ENCODE assay signal across 13 mouse cellular contexts in the genomic region with DNA sequence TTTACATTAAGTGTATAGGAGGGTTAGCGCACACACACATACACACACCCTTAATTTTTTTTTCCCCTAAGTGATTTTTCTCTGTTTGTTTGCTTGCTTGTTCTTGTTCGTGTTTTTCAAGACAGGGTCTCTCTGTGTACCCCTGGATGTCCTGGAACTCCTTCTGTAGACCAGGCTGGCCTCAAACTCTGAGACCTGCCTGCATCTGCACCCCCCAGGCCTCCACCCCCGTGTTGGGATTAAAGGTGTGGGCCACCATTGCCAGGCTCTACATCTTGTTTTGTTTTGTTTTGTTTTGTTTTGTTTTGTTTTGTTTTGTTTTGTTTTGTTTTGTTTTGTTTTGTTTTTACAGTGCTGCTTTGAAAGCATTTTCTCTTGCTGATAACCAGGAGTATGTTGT. TPM values are rescaled to one million over a fixed set of nuclear protein-coding genes. Genes with fewer than 3 reads are reported as not detected.
DNase-seq lines count a peak whose midpoint lies in the region; ATAC-seq and TF ChIP-seq lines count a peak whose summit lies in the region.
"Had no signal": no experiment of that assay in that cellular context is flagged by ENCODE, and none has a peak within 500 bp of the region (broad histone marks: within the 10 kb centered on the region; RNA-seq: fewer than 3 reads in every experiment).

No protein-coding gene starts in this region.

- WGBS in forebrain, embryonic 12.5 days = 80% methylated on average over 3 of the region's 3 CpGs
- 79% methylated on average over 3 of the region's 3 CpGs for WGBS in hindbrain, embryonic 15.5 days
- 74% methylated on average over 3 of the region's 3 CpGs for WGBS in neural tube, embryonic 13.5 days

- peak overlapping the region; percentile 95 for H3K27ac ChIP-seq in layer of hippocampus, adult 2 months
- peak overlapping the region; percentile 99 for H3K27ac ChIP-seq in forebrain, embryonic 12.5 days
- peak overlapping the region; percentile 99 for H3K27ac ChIP-seq in hindbrain, embryonic 15.5 days (replicated peaks)
- H3K27ac ChIP-seq in neural tube, embryonic 13.5 days (replicated peaks) = peak overlapping the region; percentile 100
- H3K27ac ChIP-seq: macrophage; stomach, postnatal 0 days had no signal

- peaks cover 25% of the 10 kb centered on the region for H3K4me1 ChIP-seq in forebrain, embryonic 12.5 days
- peaks cover 24% of the 10 kb centered on the region for H3K4me1 ChIP-seq in hindbrain, embryonic 15.5 days (replicated peaks)
- H3K4me1 ChIP-seq in neural tube, embryonic 13.5 days (replicated peaks) = peaks cover 52% of the 10 kb centered on the region

- H3K36me3 ChIP-seq in forebrain, embryonic 12.5 days (replicated peaks) = no peaks in the 10 kb centered on the region
- H3K36me3 ChIP-seq in hindbrain, embryonic 15.5 days = no peaks in the 10 kb centered on the region
- H3K36me3 ChIP-seq in neural tube, embryonic 13.5 days = no peaks in the 10 kb centered on the region

- peak overlapping the region; percentile 71 for H3K4me2 ChIP-seq in forebrain, embryonic 12.5 days
- peak overlapping the region; percentile 72 for H3K4me2 ChIP-seq in hindbrain, embryonic 15.5 days
- peak overlapping the region; percentile 58 for H3K4me2 ChIP-seq in neural tube, embryonic 13.5 days

- H3K4me3 ChIP-seq in layer of hippocampus, adult 2 months = peak overlapping the region; percentile 77; the same call in 1 of the 2 replicates
- H3K4me3 ChIP-seq in forebrain, embryonic 12.5 days (replicated peaks) = no peak overlapping the region
- H3K4me3 ChIP-seq in hindbrain, embryonic 15.5 days = peak overlapping the region; percentile 51
- peak overlapping the region; percentile 64 for H3K4me3 ChIP-seq in neural tube, embryonic 13.5 days

- peaks cover 7% of the 10 kb centered on the region; the same call in 1 of the 2 replicates for H3K27me3 ChIP-seq in forebrain, embryonic 12.5 days
- H3K27me3 ChIP-seq in hindbrain, embryonic 15.5 days = no peaks in the 10 kb centered on the region
- no peaks in the 10 kb centered on the region for H3K27me3 ChIP-seq in neural tube, embryonic 13.5 days

- H3K9me3 ChIP-seq in forebrain, embryonic 12.5 days = no peaks in the 10 kb centered on the region
- H3K9me3 ChIP-seq in hindbrain, embryonic 15.5 days = no peaks in the 10 kb centered on the region
- no peaks in the 10 kb centered on the region for H3K9me3 ChIP-seq in neural tube, embryonic 13.5 days

- no peak for TF ChIP-seq CTCF in layer of hippocampus, adult 2 months (conservative IDR thresholded peaks at IDR 0.05)

- no peak for DNase-seq in layer of hippocampus, adult 2 months (ENCODE audit: low spot score in 2 of 2)
- no peak for DNase-seq in layer of hippocampus, postnatal 14 days (ENCODE audit: low spot score in 2 of 2)
- DNase-seq in adrenal gland, postnatal 4 days (ENCODE audit: low spot score in 2 of 2) = no peak
- no peak for DNase-seq in kidney, adult 11 months
- DNase-seq in layer of hippocampus, postnatal 10 days (ENCODE audit: low spot score in 2 of 2) = no peak
- DNase-seq: heart, postnatal 10 days had no signal

- no peak for ATAC-seq in forebrain, embryonic 12.5 days (ENCODE audit: low FRiP score)
- no peak for ATAC-seq in hindbrain, embryonic 15.5 days (ENCODE audit: low FRiP score, low read depth)
- ATAC-seq in neural tube, embryonic 13.5 days (ENCODE audit: low read depth) = no peak

- H3K9ac ChIP-seq in forebrain, embryonic 12.5 days = peak overlapping the region; percentile 68; the same call in 1 of the 2 replicates
- H3K9ac ChIP-seq in hindbrain, embryonic 15.5 days = peak overlapping the region; percentile 72; the same call in 1 of the 2 replicates
- H3K9ac ChIP-seq in neural tube, embryonic 13.5 days = peak overlapping the region; percentile 78

RNA-seq across cellular contexts. Expression of a gene that starts 1.4 kb away (rescaled TPM):
- 100 to 1,000 TPM in 1 of 2 experiments, 10 to 100 TPM in 1; 91.3 to 103 TPM for total RNA-seq in layer of hippocampus, adult 2 months (2021)
- total RNA-seq in layer of hippocampus, postnatal 14 days (2021) = 100 to 1,000 TPM; 117 to 123 TPM
- 185 and 187 TPM in 2 replicates for polyA plus RNA-seq in forebrain, embryonic 12.5 days (2016; fragmentation: Nextera tagmentation; extraction: Ambion mirVana)
- polyA plus RNA-seq in hindbrain, embryonic 15.5 days (2015; fragmentation: Nextera tagmentation; extraction: Ambion mirVana) = 230 and 238 TPM in 2 replicates
- 278 and 296 TPM in 2 replicates for polyA plus RNA-seq in neural tube, embryonic 13.5 days (2015; fragmentation: Nextera tagmentation; extraction: Ambion mirVana)
- 10 to 100 TPM; 58.4 to 77.5 TPM for total RNA-seq in adrenal gland, postnatal 4 days (2021)
- 100 to 1,000 TPM; 146 to 155 TPM for total RNA-seq in layer of hippocampus, postnatal 10 days (2021)
- polyA plus RNA-seq: macrophage had no signal

RNA-seq across cellular contexts. Expression of a gene that starts 7.2 kb away (rescaled TPM):
- total RNA-seq in layer of hippocampus, adult 2 months (2021) = 10 to 100 TPM; 66.0 to 69.3 TPM
- total RNA-seq in layer of hippocampus, postnatal 14 days (2021) = 10 to 100 TPM; 59.7 to 62.5 TPM
- 91.9 and 92.9 TPM in 2 replicates for polyA plus RNA-seq in forebrain, embryonic 12.5 days (2016; fragmentation: Nextera tagmentation; extraction: Ambion mirVana)
- 96.0 and 96.7 TPM in 2 replicates for polyA plus RNA-seq in hindbrain, embryonic 15.5 days (2015; fragmentation: Nextera tagmentation; extraction: Ambion mirVana)
- 124 and 126 TPM in 2 replicates for polyA plus RNA-seq in neural tube, embryonic 13.5 days (2015; fragmentation: Nextera tagmentation; extraction: Ambion mirVana)
- total RNA-seq in adrenal gland, postnatal 4 days (2021) = 10 to 100 TPM; 47.6 to 64.4 TPM
- total RNA-seq in layer of hippocampus, postnatal 10 days (2021) = 10 to 100 TPM; 59.3 to 61.6 TPM

RNA-seq across cellular contexts. Expression of a gene that starts 7.2 kb away (rescaled TPM):
- 1 to 10 TPM; 5.3 to 6.5 TPM for total RNA-seq in layer of hippocampus, adult 2 months (2021)
- total RNA-seq in layer of hippocampus, postnatal 14 days (2021) = 1 to 10 TPM; 3.8 to 4.0 TPM
- 0.89 and 1.0 TPM in 2 replicates for polyA plus RNA-seq in forebrain, embryonic 12.5 days (2016; fragmentation: Nextera tagmentation; extraction: Ambion mirVana)
- polyA plus RNA-seq in hindbrain, embryonic 15.5 days (2015; fragmentation: Nextera tagmentation; extraction: Ambion mirVana) = 1.4 TPM in 2 replicates
- polyA plus RNA-seq in neural tube, embryonic 13.5 days (2015; fragmentation: Nextera tagmentation; extraction: Ambion mirVana) = 0.90 and 1.3 TPM in 2 replicates
- total RNA-seq in adrenal gland, postnatal 4 days (2021) = under 1 TPM; 0.08 to 0.36 TPM
- total RNA-seq in layer of hippocampus, postnatal 10 days (2021) = 1 to 10 TPM; 2.9 to 3.7 TPM
- total RNA-seq: granulocyte monocyte progenitor cell, adult 5-6 weeks had no signal

RNA-seq across cellular contexts. Expression of a gene that starts 8.6 kb away (rescaled TPM):
- 100 to 1,000 TPM; 462 to 508 TPM for total RNA-seq in layer of hippocampus, adult 2 months (2021)
- 100 to 1,000 TPM; 501 to 506 TPM for total RNA-seq in layer of hippocampus, postnatal 14 days (2021)
- polyA plus RNA-seq in forebrain, embryonic 12.5 days (2016; fragmentation: Nextera tagmentation; extraction: Ambion mirVana) = 403 and 431 TPM in 2 replicates
- polyA plus RNA-seq in hindbrain, embryonic 15.5 days (2015; fragmentation: Nextera tagmentation; extraction: Ambion mirVana) = 603 and 674 TPM in 2 replicates
- polyA plus RNA-seq in neural tube, embryonic 13.5 days (2015; fragmentation: Nextera tagmentation; extraction: Ambion mirVana) = 576 and 601 TPM in 2 replicates
- total RNA-seq in adrenal gland, postnatal 4 days (2021) = 100 to 1,000 TPM; 171 to 181 TPM
- 100 to 1,000 TPM; 453 to 458 TPM for total RNA-seq in layer of hippocampus, postnatal 10 days (2021)

RNA-seq across cellular contexts. Expression of a gene that starts 29.6 kb away (rescaled TPM):
- total RNA-seq in layer of hippocampus, adult 2 months (2021) = not detected
- under 1 TPM; 0.12 to 0.29 TPM for total RNA-seq in layer of hippocampus, postnatal 14 days (2021)
- 0.08 TPM in 1 of 2 replicates, not detected in the other for polyA plus RNA-seq in forebrain, embryonic 12.5 days (2016; fragmentation: Nextera tagmentation; extraction: Ambion mirVana)
- polyA plus RNA-seq in hindbrain, embryonic 15.5 days (2015; fragmentation: Nextera tagmentation; extraction: Ambion mirVana) = not detected in 2 replicates
- polyA plus RNA-seq in neural tube, embryonic 13.5 days (2015; fragmentation: Nextera tagmentation; extraction: Ambion mirVana) = not detected in 2 replicates
- 1 to 10 TPM; 2.7 to 4.9 TPM for total RNA-seq in adrenal gland, postnatal 4 days (2021)
- under 1 TPM in 1 of 2 experiments, not detected in 1; 0.22 TPM for total RNA-seq in layer of hippocampus, postnatal 10 days (2021)
- total RNA-seq: adrenal gland, adult 18-20 months; granulocyte monocyte progenitor cell, adult 5-6 weeks had no signal
- polyA plus RNA-seq: macrophage; stomach, postnatal 0 days had no signal
